Mouse (Mus musculus) hindbrain, embryonic 13.5 days (tissue): Measurements from ENCODE around the gene Nol12. TPM values are rescaled to one million over a fixed set of nuclear protein-coding genes. Genes with fewer than 3 reads are reported as not detected.
A peak's percentile ranks its signal among the peaks of the same experiment; 100 is the strongest.

Experiments
- ATAC-seq: fragments of 200-750 bp; cut with Nextera tagmentation; 2 replicates; pipeline ENCODE4 v1.8.0; 2017; ENCODE audit warnings: moderate TSS enrichment; ENCODE audit not compliant: low FRiP score
- H3K27ac ChIP-seq: fragments of 300-500 bp; sonication (generic); 2 replicates; pipeline ENCODE4 v1.5.1; 2015; ENCODE audit warnings: inconsistent platforms, mild to moderate bottlenecking, moderate library complexity
- H3K27me3 ChIP-seq: fragments of 300-500 bp; sonication (generic); 2 replicates; pipeline ENCODE4 v1.6.1; 2015; ENCODE audit warnings: mild to moderate bottlenecking, inconsistent platforms
- H3K36me3 ChIP-seq: fragments of 300-500 bp; sonication (generic); 2 replicates; pipeline ENCODE4 v1.6.1; 2015; ENCODE audit warnings: mild to moderate bottlenecking, inconsistent platforms
- H3K4me1 ChIP-seq: fragments of 300-500 bp; sonication (generic); replicated peaks from 2 replicates; pipeline ENCODE4 v1.6.1; 2015; ENCODE audit warnings: inconsistent platforms
- H3K4me2 ChIP-seq: fragments of 300-500 bp; sonication (generic); 2 replicates; pipeline ENCODE4 v1.6.1; 2015; ENCODE audit warnings: inconsistent platforms, mild to moderate bottlenecking, moderate library complexity
- H3K4me3 ChIP-seq: fragments of 300-500 bp; sonication (generic); 2 replicates; pipeline ENCODE4 v1.5.1; 2015; ENCODE audit warnings: mild to moderate bottlenecking, inconsistent platforms
- H3K9ac ChIP-seq: fragments of 300-500 bp; sonication (generic); 2 replicates; pipeline ENCODE4 v1.6.1; 2015; ENCODE audit warnings: mild to moderate bottlenecking, inconsistent platforms
- H3K9me3 ChIP-seq: fragments of 300-500 bp; sonication (generic); 2 replicates; pipeline ENCODE4 v1.6.1; 2016; ENCODE audit warnings: inconsistent platforms
- WGBS: fragments of 180-500 bp; shearing (Covaris S2); methylation state at CpG from one replicate; pipeline ENCODE4 v1.1.7; 2015; 5-methylcytosine and 5-hydroxymethylcytosine counted together
- polyA plus RNA-seq: library from polyadenylated mRNA; unstranded; fragments of >200 nt; fragmentation: Nextera tagmentation; extraction: Ambion mirVana; gene quantifications from 2 replicates; pipeline ENCODE4 v1.2.1, GENCODE M21; 2015

Gene Nol12
- 57.4 and 62.3 TPM in 2 replicates for polyA plus RNA-seq

GRCm38 (mm10) chr15:78934784-78935320 is at the start of gene Nol12:
Nol12 (plus strand) TSS chr15:78934933.
- no peaks in the 10 kb centered on the region for H3K9me3 ChIP-seq
- peaks cover 31% of the 10 kb centered on the region for H3K36me3 ChIP-seq
- peak within 1 kb of the TSS; percentile 87 for H3K9ac ChIP-seq
- no peaks in the 10 kb centered on the region for H3K27me3 ChIP-seq
- peak within 1 kb of the TSS; percentile 83 for H3K27ac ChIP-seq
- H3K4me2 ChIP-seq, result peak within 1 kb of the TSS; percentile 77
- H3K4me3 ChIP-seq, result peak within 1 kb of the TSS; percentile 61
- peak; percentile 91 for ATAC-seq
- WGBS, result under 1% methylated on average over 42 of the region's 42 CpGs
- H3K4me1 ChIP-seq, result peaks cover 27% of the 10 kb centered on the region

- Histone ChIP-seq H3K4me2 (no peak overlapping the region), H3K27me3 (no peaks in the 10 kb centered on the region), H3K4me3 (no peak overlapping the region), H3K4me1 (peaks cover 10% of the 10 kb centered on the region), H3K27ac (0 out of 2 replicates have a peak overlapping the region, but pooled peaks have one; percentile 48), H3K9ac (peak overlapping the region; percentile 19; the same call in 1 of the 2 replicates), H3K9me3 (no peaks in the 10 kb centered on the region), H3K36me3 (peaks cover 97% of the 10 kb centered on the region)
- WGBS, result 39% methylated on average over 13 of the region's 13 CpGs
- ATAC-seq, result no peak
These were observed 45.3 kb upstream of the Nol12 start for GRCm38 (mm10) chr15:78889401-78889853.

- no peak overlapping the region for H3K27ac ChIP-seq
- peaks cover 13% of the 10 kb centered on the region for H3K4me1 ChIP-seq
- H3K4me2 ChIP-seq, result no peak overlapping the region
- peak overlapping the region; percentile 35; the same call in 1 of the 2 replicates for H3K9ac ChIP-seq
- H3K36me3 ChIP-seq, result peaks cover 83% of the 10 kb centered on the region
- 73% methylated on average over 7 of the region's 7 CpGs for WGBS
- no peak for ATAC-seq
- H3K4me3 ChIP-seq, result no peak overlapping the region
- H3K9me3 ChIP-seq, result no peaks in the 10 kb centered on the region
- no peaks in the 10 kb centered on the region for H3K27me3 ChIP-seq
These were observed 42.3 kb upstream of the Nol12 start for GRCm38 (mm10) chr15:78892440-78892839.

GRCm38 (mm10) chr15:78894726-78895125 is 40.0 kb upstream of the Nol12 start:
- Histone ChIP-seq H3K4me2 (no peak overlapping the region), H3K27ac (peak overlapping the region; percentile 44; the same call in 1 of the 2 replicates), H3K36me3 (peaks cover 60% of the 10 kb centered on the region), H3K9ac (0 out of 2 replicates have a peak overlapping the region, but pooled peaks have one; percentile 13), H3K27me3 (peaks cover 16% of the 10 kb centered on the region), H3K4me1 (peaks cover 19% of the 10 kb centered on the region), H3K9me3 (no peaks in the 10 kb centered on the region), H3K4me3 (no peak overlapping the region)
- WGBS, result 79% methylated on average over 13 of the region's 13 CpGs
- no peak for ATAC-seq

GRCm38 (mm10) chr15:78895741-78896140 is 39.0 kb upstream of the Nol12 start:
- Histone ChIP-seq H3K9me3 (no peaks in the 10 kb centered on the region), H3K4me2 (no peak overlapping the region), H3K27me3 (peaks cover 26% of the 10 kb centered on the region), H3K4me3 (no peak overlapping the region), H3K27ac (no peak overlapping the region), H3K9ac (0 out of 2 replicates have a peak overlapping the region, but pooled peaks have one; percentile 13), H3K36me3 (peaks cover 51% of the 10 kb centered on the region), H3K4me1 (peaks cover 27% of the 10 kb centered on the region)
- 89% methylated on average over 2 of the region's 2 CpGs for WGBS
- no peak for ATAC-seq

- Histone ChIP-seq H3K4me2 (no peak overlapping the region), H3K4me1 (peaks cover 27% of the 10 kb centered on the region), H3K27ac (no peak overlapping the region), H3K9ac (0 out of 2 replicates have a peak overlapping the region, but pooled peaks have one; percentile 13), H3K27me3 (peaks cover 30% of the 10 kb centered on the region), H3K4me3 (no peak overlapping the region), H3K9me3 (no peaks in the 10 kb centered on the region), H3K36me3 (peaks cover 47% of the 10 kb centered on the region)
- ATAC-seq, result no peak
- 81% methylated on average over 3 of the region's 3 CpGs for WGBS
These were observed 38.6 kb upstream of the Nol12 start for GRCm38 (mm10) chr15:78896149-78896548.

GRCm38 (mm10) chr15:78897488-78897887 is 37.2 kb upstream of the Nol12 start:
- Histone ChIP-seq H3K27ac (no peak overlapping the region), H3K4me3 (no peak overlapping the region), H3K4me1 (peaks cover 27% of the 10 kb centered on the region), H3K9me3 (no peaks in the 10 kb centered on the region), H3K4me2 (no peak overlapping the region), H3K9ac (no peak overlapping the region), H3K27me3 (peaks cover 37% of the 10 kb centered on the region), H3K36me3 (peaks cover 34% of the 10 kb centered on the region)
- 95% methylated on average over 4 of the region's 4 CpGs for WGBS
- no peak for ATAC-seq

GRCm38 (mm10) chr15:78898507-78899001 is 36.2 kb upstream of the Nol12 start:
- ATAC-seq, result no peak
- no peaks in the 10 kb centered on the region for H3K9me3 ChIP-seq
- H3K36me3 ChIP-seq, result peaks cover 23% of the 10 kb centered on the region
- H3K27me3 ChIP-seq, result peaks cover 37% of the 10 kb centered on the region
- H3K27ac ChIP-seq, result no peak overlapping the region
- H3K4me1 ChIP-seq, result peaks cover 23% of the 10 kb centered on the region
- H3K9ac ChIP-seq, result no peak overlapping the region
- no peak overlapping the region for H3K4me2 ChIP-seq
- 53% methylated on average over 6 of the region's 6 CpGs for WGBS
- H3K4me3 ChIP-seq, result no peak overlapping the region

- Histone ChIP-seq H3K9ac (peak within 1 kb of the TSS; percentile 79), H3K27ac (no peak within 1 kb of the TSS; the same call in 1 of the 2 replicates), H3K27me3 (peaks cover 37% of the 10 kb centered on the region), H3K4me2 (peak within 1 kb of the TSS; percentile 90), H3K36me3 (peaks cover 15% of the 10 kb centered on the region), H3K9me3 (no peaks in the 10 kb centered on the region), H3K4me3 (peak within 1 kb of the TSS; percentile 53), H3K4me1 (peaks cover 17% of the 10 kb centered on the region)
- ATAC-seq, result no peak
- WGBS, result 3% methylated on average over 20 of the region's 20 CpGs
These were observed 35.4 kb upstream of the Nol12 start, which contains the start of gene Gm49510 for GRCm38 (mm10) chr15:78899409-78899739. Gm49510 (plus strand) TSS chr15:78899667.

- under 1% methylated on average over 47 of the region's 47 CpGs for WGBS
- Histone ChIP-seq H3K4me2 (peak within 1 kb of the TSS; percentile 90), H3K4me1 (peaks cover 17% of the 10 kb centered on the region), H3K9me3 (no peaks in the 10 kb centered on the region), H3K36me3 (peaks cover 9% of the 10 kb centered on the region), H3K27ac (no peak within 1 kb of the TSS; the same call in 1 of the 2 replicates), H3K4me3 (peak within 1 kb of the TSS; percentile 53), H3K27me3 (peaks cover 37% of the 10 kb centered on the region), H3K9ac (peak within 1 kb of the TSS; percentile 79)
- no peak for ATAC-seq
These were observed 34.8 kb upstream of the Nol12 start, which contains the start of gene Sh3bp1 for GRCm38 (mm10) chr15:78899740-78900584. Sh3bp1 (plus strand) TSS chr15:78899768.

- WGBS, result 18% methylated on average over 18 of the region's 18 CpGs
- H3K9ac ChIP-seq, result peak overlapping the region; percentile 79
These were observed 33.9 kb upstream of the Nol12 start for GRCm38 (mm10) chr15:78900585-78901421.

More at GRCm38 (mm10) chr15:78900585-78901421, 33.9 kb upstream of the Nol12 start:
- peak overlapping the region; percentile 53 for H3K4me3 ChIP-seq
- peaks cover 17% of the 10 kb centered on the region for H3K4me1 ChIP-seq
- no peaks in the 10 kb centered on the region for H3K9me3 ChIP-seq
- peaks cover 2% of the 10 kb centered on the region; the same call in 1 of the 2 replicates for H3K36me3 ChIP-seq
- ATAC-seq, result no peak
- peak overlapping the region; percentile 90 for H3K4me2 ChIP-seq
- H3K27me3 ChIP-seq, result peaks cover 37% of the 10 kb centered on the region
- H3K27ac ChIP-seq, result no peak overlapping the region
